Mouse (Mus musculus) small intestine, adult 2 months (tissue): Measurements from ENCODE around the gene Cnp.
A peak's percentile ranks its signal among the peaks of the same experiment; 100 is the strongest.

ENCODE experiments used
- CTCF ChIP-seq: fragments of 200-500 bp; IDR thresholded peaks from 2 replicates; pipeline ENCODE4 v1.5.1; 2012; ENCODE audit warnings: low read depth, mild to moderate bottlenecking, control low read depth, inconsistent platforms, low read length, moderate library complexity, mixed read lengths; ENCODE audit not compliant: insufficient replicate concordance, insufficient read length; ENCODE audit errors: extremely low read depth
- POLR2A ChIP-seq: fragments of 200-500 bp; IDR thresholded peaks from 2 replicates; pipeline ENCODE4 v1.6.1; 2012; ENCODE audit warnings: low read depth, mild to moderate bottlenecking, control low read depth, inconsistent platforms, low read length, moderate library complexity

DNA sequence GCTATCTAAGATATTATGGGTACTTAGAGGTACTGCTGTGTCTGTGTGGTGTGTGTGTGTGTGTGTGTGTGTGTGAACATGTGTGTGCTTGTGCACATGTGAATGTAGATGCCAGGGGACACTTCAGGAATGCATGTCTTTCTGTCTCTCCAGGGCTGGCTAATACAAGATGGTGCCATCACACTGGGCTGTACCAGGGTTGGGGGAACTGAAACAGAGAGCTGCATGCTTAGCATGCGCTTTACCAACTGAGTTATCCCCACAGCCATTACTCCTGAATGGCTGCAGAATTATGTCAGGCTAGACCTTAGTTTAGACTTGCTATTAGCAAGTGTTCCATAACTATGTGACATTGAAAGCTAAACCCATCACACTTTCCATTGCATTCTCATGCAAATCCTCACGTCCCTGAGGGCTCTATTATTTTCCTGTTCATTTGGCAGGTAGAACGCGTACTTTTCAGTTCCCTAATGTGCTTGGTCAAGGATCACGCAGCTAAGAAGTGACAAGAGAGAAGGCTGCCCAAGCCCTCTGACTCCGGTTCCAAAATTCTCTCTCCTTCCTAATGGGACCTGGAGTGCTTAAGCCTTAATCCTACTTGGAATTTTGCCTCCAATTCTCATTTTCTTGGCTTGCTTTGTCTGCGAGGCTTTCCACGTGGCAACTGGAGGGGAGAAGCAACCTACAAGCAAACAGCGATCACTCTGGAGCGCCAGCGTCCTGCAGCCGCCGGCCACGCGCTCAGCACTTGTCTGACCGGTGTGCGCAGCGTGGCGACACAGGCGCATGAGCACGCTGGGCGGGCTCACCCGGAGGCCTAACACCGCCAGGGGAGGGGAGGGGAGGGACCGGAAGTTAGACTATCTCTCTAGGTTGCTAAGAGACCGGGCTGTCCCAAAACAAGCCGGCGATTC lies 29.6 kb upstream of the Cnp start, which contains the start of gene Ttc25:
- TF ChIP-seq POLR2A (peak; percentile 34; the same call in 1 of the 2 replicates), CTCF (no peak)
